Mouse (Mus musculus) naive thymus-derived CD4-positive, alpha-beta T cell, adult 2 months (primary cell): ENCODE measurements at regions not wholly inside any gene's neighbourhood (a gene's known extent, or its start where the extent isn't known, plus 50 kb on each side); places are given as distances from the start of the nearest gene placed in this dataset.

Experiments used
- DNase-seq: peaks from one replicate; pipeline ENCODE4 v3.0.0-alpha.2; 2011; ENCODE audit warnings: low read depth

DNA sequence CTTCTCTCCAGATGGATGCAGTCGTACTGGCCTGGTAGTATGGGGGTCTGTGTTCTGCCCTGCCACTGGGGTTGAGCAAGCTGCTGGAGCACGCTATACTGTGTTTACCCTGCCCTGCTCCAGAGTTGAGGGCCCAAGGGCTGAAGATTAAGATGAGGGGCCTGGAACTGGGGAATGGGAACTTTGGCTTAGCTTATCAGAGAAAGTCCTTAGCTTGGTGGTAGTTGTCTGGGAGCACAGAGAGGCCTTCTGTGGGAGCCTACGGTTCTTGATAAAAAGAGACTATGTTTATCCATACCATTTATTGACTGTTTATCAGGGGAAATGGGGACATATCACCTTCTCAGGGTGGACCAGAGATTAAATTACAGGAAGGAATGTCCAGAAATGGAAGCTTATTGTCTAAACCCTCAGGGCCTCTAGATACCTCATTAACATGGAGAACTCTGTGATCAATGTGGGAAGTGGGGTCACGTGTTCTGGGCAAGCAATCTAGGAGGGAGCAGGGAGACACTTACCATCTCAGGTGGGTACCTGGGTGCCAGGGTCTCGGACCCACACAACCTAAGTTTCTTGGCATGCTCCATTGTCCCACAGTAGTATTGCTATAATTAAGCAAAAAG is 58.7 kb downstream of the Mycn start:
- no peak for DNase-seq

DNA sequence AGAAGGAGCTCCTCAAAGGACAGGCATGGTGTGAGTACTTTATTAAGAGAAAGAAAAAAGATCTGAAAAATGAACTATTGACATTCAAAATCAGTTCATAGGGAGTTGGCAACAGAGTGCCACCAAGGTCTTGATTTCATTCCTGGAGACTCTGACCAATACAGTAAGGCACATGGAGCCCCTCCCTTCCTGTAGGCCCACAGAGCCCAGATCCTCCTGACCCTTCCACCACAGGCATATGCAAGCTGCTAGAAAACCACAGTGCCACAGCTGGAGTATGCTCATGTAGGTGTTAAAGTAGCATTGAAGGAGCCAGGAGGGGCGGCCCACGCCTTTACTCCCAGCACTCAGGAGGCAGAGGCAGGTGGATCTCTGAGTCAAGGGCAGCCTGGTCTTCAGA is 63.7 kb downstream of the Mycn start:
- DNase-seq = no peak

DNA sequence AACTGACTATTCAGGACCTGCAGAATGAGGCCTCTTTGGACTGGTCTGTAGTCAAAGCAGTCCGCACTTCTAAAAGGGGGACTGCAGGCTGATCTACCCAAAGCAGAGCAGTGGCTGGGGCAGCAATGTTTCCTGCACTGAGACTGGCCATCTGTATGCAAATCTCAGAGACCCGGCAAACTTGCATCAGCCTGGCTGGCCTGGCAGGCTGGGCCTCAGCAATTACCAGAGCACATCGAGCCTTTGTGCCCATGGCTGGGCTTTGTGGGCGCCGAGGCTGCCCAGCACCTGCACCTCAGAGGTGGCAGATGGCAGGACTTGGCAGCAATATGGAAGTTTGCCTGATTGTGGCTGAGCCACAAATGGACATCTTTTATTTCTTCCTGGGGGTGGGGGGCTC is 64.2 kb downstream of the Mycn start:
- no peak for DNase-seq

DNA sequence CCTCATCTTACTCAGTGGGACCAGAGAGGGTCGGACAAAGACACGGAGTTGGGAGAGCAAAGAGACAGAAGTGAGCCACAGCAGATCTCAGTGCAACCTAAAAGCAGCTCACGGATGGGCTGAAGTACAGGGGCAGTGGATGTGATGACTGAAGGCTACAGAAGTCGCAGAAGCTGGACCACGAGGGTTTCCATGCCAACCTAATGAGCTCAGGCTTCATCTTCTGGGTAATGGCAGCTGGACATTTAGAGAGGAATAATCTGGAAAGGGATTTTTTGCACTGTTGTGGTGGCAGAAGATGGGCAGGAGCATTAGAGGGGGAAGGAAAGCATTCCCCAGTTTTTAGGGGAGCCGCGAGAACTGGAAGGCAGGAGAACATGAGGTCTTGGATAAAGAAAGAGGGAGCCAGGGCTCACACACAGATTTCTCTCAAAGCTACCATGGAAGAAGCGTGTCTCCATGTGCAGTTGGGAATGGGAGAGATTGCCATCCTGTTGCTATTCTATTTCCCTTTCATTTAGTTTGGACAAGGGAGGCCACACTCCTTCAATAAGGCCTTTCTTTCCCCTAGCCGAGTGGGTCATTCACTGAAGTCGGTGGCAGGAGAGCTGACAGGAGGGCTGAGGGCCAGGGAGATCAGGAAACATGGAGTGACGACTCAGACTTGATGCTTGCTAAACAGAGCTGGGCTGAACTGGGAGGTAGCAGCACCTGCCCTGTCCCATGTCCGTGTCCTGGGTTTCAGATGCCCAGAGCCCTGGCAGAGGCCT is 65.6 kb downstream of the Mycn start:
- no peak for DNase-seq

DNA sequence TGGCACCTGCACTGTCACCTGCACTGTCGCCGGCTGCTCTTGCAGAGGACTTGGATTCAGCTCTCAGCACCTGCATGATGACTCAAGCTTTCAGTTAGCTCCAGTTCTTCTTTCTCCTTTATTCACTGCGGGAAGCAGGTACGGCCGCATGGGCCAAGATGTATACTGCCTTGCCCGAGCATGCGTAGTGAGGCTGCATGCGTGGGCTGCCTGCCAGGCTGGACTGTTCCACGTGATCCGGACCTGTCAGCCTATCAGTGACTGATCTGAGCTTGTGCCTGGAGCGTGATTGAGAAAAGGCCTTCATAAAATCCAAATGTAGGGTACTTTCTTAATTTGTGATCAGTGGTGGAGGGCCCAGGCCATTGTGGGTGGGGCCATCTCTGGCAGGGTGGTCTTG is 68.2 kb downstream of the Mycn start:
- DNase-seq = no peak

DNA sequence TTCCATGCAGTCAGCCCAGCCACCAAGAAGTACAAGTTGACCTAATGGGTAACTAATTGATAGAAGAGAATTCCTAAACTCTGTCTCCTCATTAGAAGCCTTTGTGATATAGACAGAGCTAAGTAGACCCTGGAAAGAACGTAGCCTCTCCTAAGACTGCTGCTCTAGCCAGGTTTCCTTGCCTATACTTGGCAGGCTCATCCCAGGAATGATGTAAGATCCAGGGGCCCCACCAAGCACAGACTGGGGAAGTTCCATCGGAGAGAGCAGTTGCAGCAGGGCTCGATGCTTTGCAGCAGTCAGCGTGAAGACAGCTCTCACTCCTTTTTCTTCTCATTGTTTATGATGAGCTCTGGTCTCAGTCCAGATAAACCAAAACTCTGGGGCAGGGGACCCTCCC is 68.7 kb downstream of the Mycn start:
- no peak for DNase-seq

DNA sequence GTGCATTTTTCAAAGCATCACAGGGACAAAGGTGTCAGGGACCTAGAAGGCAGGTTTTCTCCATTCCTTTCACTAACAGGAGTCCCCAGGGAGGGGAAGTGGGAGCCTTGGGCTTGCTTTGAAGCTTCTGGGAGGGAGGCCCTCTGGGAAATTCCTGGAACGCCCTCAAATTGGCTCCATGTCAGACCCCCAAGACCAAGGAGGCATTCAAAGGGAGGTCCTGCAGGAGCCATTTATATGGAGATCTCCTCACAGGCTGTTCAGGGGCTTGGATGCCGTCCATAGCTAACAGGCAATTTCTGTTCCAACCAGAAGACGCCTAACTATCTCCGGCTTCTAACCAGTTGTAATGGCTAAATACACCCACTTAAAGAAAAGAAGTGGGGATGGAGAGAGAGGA is 70.4 kb downstream of the Mycn start:
- no peak for DNase-seq

DNA sequence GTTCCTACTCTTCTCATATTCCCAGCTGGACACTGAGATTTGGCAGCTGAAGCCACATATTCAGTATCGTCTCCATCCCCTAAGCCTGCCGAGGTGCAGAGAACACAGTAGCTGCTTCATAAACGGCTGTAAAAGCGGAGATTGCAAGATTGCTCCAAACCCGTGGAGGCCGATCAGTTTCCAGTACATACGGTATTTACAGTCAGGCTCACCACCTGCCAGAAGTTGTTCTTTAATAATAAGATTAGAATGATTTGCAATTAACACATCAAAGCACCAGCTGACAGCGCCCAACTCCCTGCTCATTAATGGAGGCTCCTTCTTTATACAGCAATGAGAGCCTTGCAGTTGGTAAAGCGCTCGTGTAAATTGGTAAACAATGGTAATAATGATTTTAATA is 75.1 kb downstream of the Mycn start:
- no peak for DNase-seq

DNA sequence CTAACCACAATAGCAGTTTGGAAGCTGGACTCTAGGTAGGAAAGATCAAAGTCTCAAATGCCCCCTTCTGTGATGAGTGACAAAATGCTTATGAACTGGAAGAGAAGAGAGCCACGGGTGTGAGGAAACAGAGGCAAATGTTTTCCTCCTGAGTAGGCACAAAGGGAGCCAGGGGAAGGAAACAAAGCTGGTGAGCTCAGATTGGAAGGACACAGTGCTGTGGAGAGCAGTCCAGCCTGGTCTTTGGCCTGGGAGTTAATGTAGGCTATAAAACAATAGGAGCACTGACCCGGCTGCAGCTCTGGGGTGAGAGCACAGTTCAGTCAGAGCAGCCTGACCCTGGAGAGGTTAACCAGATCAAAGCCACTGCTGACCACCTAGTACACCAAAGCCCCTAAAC is 91.0 kb downstream of the Mycn start:
- no peak for DNase-seq

DNA sequence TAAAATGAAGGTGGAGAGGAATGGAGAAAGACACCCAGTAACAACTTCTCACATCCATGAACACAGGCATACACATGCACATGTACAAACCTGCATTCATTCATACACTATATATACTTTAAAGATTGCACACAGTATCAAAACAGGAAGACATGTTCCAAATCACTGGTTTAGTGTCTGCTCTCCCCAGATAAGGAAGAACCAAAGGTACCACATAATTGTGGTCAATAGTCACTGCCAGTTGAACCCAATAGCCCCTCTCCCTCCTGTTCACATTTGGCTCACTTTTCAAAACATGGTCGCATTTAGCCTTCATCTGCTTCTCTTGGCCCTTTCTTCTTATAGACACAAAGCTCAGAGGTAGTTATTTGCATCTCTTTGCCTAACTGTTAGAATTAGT is 95.0 kb downstream of the Mycn start:
- DNase-seq = no peak

DNA sequence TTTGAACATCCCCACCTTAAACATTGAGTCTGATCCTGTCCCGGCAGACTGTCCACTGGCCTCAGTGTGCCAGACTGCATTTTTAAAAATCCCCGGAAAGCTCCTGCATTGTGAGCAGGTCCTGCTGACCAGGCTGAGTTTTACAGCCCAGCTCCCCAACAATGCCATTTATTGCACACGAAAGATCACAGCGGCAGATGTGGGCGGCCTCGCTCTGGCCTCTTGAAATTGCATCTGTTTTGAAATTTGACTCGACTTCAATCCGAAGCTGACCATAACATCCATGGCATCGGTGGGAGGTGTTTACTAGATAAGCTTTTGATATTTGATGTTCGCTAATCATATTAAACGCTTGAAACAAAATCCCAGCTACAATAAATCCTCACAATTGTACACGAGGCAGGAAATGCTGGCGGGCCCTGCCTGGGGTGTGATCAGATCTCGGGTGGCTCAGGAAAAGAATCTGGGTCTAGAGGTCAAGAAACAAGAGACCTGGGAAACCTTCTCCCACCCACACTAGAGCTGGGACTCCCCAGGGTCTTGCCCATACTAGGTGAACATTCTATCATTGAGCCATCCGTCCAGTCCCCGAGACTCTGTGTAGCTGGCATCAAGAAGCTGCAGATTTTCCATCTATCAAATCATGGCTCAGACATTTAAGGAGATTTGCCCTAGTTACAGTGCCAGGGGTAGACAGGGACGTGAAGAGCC is 99.3 kb downstream of the Mycn start:
- DNase-seq = no peak

DNA sequence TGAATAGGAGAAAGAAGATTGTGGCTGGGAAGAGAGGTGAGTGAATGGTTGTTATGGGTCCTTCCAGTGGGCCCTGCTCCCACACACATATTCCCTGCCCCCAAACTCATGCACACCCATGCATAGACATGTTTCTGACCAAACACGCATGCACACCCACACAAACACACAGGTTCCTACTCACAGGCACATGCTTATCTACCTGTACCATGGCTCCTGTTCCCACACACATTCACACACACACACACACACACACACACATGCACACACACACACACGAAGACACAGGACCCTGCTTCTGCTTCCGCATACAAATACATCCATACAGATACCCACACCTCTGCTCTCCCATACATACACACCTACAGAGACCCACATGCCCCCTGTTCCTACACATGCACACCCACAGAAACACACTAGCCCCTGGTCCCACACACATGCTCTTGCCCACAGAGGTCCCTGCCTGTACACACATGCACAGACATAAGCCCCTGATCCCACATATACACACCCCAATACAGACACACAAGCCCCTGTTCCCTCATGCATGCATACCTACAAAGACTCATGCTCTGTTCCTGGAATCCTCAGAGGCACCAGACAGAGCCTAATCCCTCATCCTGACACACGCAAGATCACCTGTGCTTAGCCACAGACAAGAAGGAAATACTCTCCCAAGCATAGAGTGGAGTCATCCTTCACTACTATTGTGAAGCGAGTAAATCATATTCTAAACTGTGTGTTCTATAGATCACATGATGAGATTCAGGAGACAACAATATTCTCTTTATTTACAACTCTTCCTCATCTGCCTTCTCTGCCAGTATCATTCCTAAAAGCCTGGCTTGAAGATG is 100.1 kb downstream of the Mycn start:
- no peak for DNase-seq

DNA sequence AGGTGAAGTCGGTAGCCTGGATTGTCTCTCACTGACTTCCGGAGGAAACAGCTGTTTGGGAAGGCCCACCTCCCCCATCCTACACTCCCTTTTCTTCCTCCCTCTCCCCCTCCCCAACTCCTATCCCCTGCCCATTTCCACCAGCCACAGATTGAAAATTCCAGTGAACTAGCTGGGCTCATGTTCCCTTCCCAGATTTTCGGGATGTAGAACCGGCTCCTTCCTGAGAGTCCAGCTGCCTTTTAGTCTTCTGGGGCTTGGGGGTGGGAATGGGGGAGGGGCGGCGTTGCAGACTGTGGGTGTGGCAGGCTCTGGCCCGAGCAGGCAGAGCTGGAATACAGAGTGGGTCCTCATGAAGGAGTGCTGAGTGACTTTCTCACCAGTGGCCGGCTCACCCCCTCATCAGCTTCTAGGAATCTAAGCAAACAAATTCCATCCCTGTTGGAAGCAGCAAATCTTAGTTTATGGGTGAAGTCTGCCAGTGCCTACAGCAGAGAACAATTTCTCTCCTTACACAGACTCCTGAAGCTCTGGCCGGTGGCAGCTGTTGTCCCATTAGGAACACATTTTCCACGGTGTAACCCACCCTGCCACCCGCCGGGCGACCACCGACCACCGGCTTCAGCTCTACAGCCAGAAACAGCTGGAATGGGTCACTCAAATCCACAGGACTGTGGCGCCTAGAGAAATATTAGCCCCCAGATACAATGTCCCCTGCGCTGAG is 100.9 kb downstream of the Mycn start:
- no peak for DNase-seq

DNA sequence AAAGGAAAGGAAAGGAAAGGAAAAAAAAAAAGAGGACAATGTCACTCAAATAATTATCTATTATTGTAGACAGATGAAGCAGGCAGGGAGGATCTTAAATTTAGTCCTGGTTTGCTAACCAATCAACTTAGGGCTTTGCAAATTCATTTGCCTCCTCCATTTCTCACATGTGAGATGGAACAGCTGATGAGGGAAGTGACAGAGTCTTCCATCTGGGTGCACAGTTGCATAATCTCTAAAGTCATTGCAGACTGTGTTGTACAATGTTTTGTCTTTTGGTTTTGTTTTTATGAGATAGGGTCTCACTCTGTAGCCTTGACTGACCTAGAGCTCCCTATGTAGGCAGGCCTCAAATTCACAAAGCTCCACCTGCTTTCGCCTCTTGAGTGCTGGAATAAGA is 103.9 kb downstream of the Mycn start:
- no peak for DNase-seq

DNA sequence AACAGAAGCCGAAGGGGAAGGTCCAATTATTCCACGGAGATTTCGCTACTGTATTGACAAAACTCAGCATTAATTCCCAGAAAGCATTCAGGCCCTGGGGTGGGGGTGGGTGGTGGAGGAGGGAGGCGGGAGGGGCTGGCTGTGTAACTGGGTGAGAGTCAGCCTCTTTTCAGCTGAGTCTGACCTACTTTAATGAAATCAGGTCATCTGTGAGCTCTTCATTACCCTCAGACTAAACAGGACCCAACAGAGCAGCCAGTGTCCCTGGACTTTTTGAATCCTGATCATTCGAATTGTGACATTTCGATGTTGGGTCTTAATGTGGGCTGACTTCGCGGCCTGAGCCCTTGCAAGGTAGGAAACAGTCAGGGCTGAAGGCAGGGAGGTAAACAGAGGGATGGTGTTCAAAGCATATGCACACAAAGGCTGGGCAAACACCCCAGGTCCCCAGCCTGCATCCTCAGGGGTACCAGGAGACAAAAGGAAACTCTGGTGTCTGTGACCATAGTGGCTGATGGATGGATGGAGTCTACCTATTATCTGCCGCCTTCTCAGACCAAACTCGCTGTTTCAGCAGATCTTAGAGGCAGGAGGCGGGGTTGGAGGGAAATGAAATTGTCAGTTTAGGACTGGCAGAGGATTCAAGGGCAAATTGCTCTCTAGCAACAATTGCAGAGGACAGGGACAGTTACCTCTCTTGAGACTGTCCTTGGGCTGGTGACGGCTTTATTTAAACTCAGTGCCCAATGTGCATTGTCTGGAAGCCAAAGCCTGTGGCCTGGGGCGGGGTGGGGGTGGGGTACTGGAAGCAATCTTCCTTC is 113.7 kb downstream of the Mycn start:
- no peak for DNase-seq

DNA sequence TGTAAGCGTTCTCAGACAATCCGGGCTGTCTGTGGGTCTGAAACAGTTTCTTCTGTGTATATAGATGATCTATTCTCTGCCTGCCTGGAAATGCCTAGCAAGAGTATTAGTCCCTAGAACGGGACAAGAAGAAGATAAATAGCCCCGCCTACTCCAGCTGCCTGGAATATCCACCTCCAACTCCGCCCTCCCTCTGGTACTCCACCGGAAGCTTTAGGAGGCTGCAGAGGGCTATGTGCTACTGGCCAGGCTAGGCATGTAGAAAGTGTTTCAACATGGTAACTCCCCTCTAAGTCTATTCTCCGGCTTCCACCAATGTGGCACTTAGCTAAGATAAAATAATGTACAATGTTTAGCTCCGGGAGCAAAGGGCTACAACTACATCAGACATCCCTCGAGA is 114.3 kb downstream of the Mycn start:
- no peak for DNase-seq

DNA sequence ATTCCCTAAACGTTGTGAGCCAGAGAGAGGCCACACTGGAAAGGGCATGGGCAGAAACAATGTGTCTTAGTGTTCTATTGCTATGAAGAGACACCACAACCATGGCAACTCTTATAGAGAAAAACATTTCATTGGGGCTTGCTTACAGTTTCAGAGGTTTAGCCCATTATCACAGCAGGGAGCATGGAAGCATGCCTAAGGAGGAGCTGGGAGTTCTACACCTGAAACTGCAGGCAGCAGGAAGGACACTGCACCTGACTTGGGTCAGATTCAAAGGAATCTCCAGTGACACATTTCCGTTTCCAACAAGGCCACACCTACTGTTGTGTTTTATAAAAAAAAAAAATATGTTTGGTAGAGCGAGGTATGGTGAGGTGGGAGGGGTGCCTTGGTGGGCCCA is 115.3 kb downstream of the Mycn start:
- no peak for DNase-seq

DNA sequence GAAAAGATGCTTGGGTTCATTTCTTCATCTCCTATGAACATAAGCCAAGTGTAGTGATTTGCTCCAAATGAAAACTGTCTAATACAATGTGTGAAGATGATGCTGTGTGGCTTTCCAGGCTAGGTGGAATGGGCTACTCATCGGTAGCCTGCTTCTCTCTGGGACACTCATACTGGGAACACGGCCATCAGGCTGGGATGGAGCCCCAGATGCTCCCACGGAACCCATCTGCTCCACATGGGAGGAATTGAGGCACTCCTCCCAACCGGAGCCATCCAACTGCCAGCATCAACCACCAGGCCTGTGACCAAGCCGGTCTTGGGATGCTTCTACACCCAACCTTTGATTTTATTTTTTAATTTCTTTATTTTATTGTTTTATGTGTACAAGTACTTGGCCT is 115.9 kb downstream of the Mycn start:
- DNase-seq = no peak

DNA sequence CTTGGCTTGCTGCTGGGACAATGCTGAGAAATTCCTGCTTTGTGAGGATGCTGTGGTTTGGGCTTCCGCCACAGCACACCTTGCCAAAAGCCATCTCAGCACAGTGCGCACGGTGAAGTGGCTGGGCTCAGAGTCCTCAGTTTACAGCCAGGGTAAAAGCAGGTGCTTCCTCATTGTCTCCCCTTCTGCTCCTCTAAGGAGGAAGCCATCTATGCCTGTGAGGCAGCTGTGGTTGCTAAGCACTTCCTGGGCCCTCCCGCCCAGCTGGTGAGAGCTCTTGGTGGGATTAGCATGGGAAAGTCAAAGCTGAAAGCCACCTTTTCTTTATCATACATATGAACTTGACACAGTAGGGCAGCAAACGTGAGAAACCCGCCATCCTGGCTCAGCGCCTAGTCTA is 120.2 kb downstream of the Mycn start:
- no peak for DNase-seq

DNA sequence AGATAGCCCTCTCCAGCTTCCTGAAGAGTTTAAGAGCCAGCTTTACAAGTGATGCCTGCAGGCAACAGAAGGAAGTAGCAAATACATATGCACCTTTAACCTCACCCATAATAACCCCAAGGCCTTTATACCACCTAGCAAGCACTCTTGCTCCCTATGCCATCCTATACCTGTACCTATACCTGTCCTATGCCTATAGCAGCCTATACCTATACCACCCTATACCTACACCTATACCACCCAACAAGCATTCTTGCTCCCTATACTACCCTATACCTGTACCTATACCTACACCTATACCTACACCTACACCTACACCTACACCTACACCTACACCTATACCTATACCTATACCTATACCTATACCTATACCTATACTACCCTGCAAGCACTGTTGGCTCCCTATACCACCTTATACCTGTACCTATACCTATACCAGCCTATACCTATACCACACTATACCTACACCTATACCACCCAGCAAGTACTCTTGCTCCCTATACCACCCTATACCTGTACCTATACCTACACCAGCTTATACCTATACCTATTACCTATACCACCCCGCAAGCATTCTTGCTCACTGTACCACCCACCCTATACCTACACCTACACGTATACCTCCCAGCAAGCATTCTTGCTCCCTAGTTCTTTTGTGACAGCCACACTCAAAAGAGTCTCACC is 120.9 kb downstream of the Mycn start:
- DNase-seq = no peak
